Mouse (Mus musculus): ENCODE measurements around the gene Ranbp2.

Ranbp2 gene

DNA sequence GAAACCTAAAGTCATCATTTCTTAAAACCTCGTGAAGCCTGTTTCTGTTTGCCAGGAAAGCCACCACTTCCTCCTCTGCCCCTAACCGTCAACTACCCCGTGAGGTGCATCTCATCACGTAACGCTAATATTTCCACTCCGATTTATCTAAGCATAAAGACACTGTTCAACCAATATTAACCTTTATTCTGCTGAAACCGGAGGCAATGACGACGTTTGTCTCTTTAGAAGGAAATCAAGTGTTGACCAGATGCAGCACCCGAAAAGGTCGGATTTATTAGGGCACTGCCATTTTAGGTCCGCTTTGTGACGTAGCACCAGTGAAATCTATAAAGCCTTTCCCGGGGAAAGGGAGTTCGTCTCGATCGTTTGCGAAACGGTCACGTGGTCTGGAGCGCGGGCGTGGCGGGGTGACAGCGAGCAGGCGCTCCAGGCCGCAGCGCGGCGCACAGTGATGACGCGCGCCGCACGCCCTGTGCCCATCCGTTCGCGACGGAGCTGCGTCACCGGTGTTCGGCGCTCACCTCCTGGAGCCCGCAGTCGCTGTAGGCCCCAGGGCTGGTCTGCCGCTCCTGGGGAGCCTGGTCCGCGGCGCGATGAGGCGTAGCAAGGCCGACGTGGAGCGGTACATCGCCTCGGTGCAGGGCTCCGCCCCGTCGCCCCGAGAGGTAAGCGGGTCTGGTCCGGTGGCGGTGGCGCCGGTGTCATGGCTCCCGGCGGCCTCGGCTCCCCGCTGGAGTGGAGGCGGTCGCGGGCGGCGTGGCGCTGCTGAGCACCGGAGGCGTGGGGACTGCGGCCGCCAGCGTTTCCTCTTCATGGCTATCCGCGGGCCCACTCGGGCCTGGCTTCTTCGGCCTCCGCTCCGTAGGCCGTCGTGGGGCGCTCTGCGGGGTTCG lies at the start of gene Ranbp2:
TSS of gene Ranbp2 (plus strand) at position 537 of the 896 bp plus-strand sequence.
- in situ Hi-C loops (cut with MboI, MseI), result loop anchor here (10.0 kb wide), 1 partner anchor 1828 kb away; the partner anchor contains the start of gene Psap

DNA sequence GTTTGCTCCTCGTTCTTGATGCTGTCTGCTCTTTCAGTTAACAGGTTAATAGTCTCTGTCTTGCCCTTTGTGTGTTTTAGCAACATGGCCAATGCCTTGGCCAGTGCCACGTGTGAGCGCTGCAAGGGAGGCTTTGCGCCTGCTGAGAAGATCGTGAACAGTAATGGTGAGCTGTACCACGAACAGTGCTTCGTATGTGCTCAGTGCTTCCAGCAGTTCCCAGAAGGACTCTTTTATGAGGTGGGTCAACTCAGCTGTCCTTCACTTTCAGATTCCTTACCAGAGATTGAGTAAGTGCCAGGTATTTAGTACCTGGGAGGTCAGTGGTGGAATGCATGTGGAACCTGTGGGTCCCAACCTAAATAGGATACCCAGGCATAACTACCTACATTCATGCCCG lies 47.8 kb upstream of the Ranbp2 start:
- in situ Hi-C loops (cut with MboI, MseI), result no loop called here

DNA sequence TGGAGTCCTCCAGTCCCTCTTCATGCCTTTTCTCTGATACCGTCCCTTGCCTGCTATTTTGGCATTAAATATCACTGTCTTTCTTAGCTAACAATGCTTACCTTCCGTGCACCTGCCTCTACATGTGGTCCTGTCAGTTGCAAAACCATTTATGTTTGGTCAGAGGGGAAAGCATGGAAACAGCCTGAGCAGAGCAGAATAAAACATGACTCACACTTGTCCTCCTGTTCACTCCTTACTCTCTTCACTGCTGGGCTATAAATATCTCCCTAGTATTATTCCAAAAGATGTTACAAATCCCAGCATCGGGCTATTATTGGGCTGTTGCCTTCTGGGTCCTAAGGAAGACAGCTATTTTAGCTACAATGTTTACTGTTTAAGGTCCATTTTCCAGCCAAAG lies 44.9 kb upstream of the Ranbp2 start:
- in situ Hi-C loops (cut with MboI, MseI), result loop anchor here (5.0 kb wide), 1 partner anchor 35 kb away; no protein-coding TSS in a partner anchor

DNA sequence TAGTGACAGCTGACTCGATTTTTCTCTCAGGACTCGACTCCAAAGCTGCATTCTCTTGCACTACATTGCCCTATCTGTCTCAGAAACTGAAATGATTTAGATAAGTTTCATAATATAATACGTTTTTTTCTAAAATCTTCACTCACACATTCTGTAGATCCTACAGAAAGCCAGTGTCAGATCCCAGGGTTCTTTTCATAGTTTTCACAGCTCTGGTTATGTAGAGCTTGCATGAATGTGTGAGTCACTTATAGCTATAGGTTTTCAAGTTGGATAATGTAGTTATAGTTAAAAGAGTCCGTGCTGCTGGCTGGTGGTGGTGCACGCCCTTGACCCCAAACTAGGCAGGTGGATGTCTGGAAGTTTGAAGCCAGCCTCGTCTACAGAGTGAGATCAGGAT lies 42.1 kb upstream of the Ranbp2 start:
- in situ Hi-C loops (cut with MboI, MseI), result loop anchor here (5.0 kb wide), 1 partner anchor 33 kb away; no protein-coding TSS in a partner anchor

DNA sequence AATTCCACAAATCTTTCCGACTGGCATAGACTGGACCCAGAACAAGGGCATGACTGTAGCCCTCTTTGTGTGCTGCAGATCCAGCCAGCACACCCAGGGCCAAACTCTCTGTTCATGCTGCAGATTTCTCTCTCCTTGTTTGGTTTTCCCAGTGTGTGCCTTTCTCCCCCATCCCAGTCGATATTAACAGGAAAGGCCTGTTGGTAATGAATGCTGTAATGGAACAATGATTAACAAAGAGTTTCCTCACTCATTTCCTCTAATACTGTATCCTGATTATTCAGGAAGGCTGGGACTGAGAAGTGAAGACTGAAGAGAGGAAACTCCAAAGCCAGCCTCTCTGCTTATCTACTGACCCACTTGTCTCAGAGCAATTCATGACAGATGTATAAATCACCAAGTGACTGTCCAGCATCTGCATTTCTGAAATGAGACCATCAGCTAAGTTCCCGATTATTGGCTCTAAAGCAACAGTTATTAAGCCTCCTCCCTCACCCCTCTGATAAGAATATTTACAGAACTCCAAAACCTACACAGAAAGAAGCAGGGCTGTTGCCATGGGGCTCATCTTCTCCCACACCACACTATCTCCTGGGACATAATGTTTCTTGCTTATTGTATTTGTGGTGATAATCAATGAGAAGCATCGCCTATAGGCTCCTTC lies 41.3 kb upstream of the Ranbp2 start:
- in situ Hi-C loops (cut with MboI, MseI), result no loop called here

DNA sequence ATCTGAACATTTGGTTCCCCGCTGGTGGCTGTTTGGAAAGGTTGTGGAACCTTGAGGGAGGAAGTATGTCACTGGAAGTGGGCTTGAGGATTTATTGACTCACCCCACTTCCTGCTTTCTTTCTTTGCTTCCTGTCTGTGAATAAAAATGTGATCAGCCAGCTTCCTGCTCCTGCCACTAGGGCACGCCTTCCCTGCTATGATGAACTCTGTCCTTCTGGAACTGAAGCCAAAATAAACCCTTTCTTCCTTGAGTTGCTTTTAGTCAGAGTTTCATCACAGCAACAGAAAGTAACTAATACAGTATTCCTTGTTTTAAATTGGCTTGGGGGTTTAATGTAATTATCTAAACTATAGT lies 40.8 kb upstream of the Ranbp2 start:
- in situ Hi-C loops (cut with MboI, MseI), result no loop called here

DNA sequence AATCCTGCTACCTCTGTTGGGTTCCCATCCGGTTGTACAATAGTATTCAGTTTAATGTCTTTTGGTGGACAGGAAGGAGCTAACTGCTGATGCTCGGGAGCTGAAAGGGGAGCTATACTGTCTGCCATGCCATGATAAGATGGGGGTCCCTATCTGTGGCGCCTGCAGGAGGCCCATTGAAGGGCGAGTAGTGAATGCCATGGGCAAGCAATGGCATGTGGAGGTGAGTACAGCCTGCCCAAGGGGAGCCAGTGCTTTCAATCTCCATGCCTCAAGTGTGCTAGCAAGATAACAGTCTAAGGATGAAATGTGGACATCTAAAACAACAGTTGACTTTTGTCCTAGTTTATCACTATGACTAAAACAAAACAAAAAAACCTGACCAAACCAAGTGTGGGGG lies 34.4 kb upstream of the Ranbp2 start:
- in situ Hi-C loops (cut with MboI, MseI), result no loop called here

DNA sequence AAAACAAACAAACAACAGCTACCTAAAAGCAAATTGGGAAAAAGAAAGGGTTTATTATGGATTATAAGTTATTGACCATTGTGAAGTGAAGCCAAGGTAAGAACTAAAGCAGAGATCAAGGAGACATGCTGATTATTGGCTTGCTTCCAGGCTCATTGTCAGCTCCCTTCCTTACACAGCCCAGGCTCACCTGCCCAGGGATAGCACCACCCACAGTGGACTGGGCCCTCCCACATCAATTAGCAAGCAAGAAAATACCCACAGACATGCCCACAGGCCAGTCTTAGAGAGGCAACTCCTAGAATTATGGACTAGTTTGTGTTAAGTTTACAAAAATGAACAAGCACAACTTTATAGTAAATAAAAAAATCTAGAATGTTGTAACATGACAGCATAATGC lies 33.9 kb upstream of the Ranbp2 start:
- in situ Hi-C loops (cut with MboI, MseI), result no loop called here

DNA sequence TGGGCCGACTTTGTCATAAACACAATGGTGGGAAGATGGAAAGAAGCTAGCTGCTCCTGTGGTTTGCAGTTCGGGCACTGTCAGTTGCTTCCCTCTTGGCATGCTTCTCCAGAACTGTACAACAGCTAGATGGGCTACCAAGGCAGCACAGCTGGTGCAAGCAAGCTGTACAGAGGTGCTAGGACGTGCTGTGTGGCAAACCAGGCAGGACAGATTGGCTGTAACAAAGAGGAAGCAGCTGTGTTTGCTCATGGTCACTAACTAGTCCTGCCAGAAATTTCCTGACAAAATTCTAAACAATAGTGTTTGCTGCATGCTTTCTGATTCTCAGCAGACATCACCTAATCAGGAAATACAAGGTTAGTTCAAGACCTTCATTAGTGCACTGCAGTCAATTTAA lies 30.0 kb upstream of the Ranbp2 start:
- in situ Hi-C loops (cut with MboI, MseI), result no loop called here

DNA sequence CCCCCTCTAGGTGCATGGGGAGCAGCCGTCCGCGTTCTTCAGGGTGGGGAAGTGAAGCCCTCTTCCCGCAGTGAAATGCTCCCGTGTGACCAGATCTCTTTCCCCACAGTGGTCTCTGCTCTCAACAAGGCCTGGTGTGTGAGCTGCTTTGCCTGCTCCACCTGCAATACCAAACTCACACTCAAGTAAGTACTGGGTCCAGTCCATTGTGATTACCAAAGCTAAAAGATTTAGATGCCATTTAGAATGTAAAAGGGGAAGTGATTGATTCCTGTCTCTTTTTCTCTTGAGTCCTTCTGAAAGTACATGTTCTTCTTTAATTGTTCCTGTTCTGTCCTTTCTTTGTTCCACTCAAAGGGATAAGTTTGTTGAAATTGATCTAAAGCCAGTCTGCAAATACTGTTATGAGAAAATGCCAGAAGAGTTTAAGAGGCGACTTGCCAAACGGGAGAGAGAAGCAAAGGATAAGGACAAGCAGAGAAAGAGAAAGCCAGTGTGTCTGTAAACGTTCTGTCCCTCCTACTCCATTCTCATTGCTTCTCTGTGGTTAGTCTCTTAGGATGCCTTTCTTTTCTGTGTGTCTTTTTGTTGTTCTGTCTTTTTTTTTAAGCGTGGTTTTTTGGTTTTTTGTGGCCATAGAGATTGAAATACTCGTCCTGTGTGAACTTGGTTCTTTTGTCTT lies 28.3 kb upstream of the Ranbp2 start:
- in situ Hi-C loops (cut with MboI, MseI), result no loop called here

DNA sequence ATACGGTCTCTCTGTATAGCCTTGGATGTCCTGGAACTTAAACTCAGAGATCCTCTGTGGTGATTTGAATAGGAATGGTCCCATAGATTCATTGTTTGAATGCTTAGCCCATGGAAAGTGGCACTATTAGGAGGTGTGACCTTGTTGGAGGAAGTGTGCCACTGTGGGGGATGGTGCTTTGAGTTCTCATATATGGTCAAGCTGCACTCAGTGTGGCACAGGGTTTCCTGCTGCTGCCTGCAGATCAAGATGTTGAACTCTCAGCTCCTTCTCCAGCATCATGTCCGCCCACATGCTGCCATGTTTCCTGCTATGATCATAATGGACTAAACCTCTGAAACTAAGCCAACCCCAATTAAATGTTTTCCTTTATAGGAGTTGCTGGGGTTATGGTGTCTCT lies 18.8 kb upstream of the Ranbp2 start:
- in situ Hi-C loops (cut with MboI, MseI), result no loop called here

DNA sequence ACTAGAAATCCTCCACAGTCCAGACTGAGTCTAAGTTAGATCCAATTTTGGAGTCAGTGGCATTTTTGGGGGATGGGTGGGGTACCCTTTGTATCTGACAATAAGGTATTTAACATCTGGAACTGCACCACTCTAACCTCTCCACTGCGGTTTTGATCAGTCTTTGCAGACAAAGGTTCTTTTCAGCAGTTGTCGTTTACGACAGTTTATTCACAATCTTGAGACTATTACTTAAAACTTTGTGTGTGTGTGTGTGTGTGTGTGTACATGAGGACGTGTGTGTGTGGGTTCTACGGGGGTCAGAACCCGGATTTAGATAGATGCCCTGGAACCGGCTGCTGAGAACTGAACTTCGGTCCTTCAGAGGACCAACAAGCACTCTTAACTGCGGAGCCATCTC lies 870 bp upstream of the Ranbp2 start:
- in situ Hi-C loops (cut with MboI, MseI), result loop anchor here (10.0 kb wide), 1 partner anchor 1829 kb away; the partner anchor contains the start of gene Psap

DNA sequence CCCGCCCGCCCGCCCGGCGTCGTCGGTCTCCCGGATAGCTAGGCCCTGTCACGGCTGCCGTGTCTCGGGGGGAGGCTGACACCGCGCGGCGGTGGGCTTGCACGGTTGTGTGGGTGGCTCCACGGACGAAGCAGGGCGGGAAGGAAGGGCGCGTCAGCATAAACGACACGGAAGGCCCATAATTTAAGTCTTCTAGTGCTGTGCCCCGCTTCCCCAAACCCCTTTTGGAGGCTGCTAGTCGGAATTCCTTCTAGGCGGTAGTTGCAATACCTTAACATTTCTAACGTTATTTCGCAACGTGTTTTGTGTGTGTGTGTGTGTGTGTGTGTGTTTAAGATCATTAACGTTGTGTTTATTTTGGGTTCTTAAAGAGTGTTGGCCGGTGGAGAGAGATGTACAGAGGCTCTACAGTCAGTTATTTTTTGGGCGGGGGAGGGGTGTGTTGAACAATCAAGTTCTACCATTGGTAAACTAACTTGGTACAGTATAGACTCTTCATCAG lies 611 bp downstream of the Ranbp2 start:
- in situ Hi-C loops (cut with MboI, MseI), result loop anchor here (10.0 kb wide), 1 partner anchor 1827 kb away; the partner anchor contains the start of gene Psap

DNA sequence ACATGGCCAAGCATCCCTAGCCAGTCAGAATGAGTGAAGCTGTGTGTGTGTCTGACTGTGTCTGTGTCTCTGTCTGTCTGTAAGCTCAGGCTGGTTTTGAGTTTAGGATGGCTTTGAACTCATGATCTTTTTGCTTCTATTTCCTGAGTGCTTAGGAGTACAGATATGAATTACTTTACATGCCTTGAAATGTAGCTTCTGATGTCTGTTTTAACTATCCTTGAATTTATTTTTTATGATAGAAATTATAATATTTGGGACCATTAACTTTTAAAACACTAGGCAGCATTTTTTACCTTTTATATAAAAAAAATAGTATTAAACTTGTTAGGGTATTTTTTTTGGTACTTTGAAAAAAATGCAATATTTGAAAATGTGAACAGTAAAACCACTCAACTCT lies 4.9 kb downstream of the Ranbp2 start:
- in situ Hi-C loops (cut with MboI, MseI), result loop anchor here (10.0 to 25.0 kb wide), 2 partner anchors 903 to 939 kb away; no protein-coding TSS in a partner anchor

DNA sequence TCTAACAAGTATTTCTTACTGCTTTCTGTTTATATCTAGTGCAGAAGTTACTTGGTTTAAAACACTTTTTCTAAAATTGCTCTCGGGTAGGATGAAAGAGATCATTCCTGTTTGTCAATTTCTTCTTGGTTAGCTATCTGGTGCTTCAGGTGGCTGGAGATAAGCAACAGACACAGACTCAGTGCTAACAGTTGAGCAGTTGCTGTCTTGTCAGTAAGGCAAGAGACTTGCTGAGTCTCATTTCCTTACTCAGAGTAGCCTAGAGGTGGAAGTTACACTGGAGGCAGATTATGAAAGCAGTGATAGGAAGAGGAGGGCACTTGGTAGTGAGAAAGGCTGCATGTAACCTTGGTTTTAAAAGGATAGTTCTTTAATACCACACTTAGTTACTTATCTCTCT lies 5.5 kb downstream of the Ranbp2 start:
- in situ Hi-C loops (cut with MboI, MseI), result loop anchor here (10.0 to 25.0 kb wide), 2 partner anchors 903 to 940 kb away; no protein-coding TSS in a partner anchor

DNA sequence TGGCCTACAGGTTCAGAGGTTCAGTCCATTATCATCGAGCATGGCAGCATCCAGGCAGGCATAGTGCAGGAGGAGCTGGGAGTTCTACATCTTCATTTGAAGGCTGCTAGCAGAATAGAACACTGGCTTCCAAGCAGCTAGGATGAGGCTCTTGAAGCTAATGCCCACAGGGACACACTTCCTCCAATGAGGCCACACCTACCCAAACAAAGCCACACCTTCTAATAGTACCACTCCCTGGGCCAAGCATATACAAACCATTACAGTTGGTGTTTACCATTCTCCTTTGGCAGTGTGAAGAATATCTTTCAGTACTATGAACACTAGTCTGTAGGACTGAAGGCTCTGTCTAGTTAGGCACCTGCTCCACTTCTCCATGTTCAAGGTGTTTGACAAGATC lies 13.2 kb downstream of the Ranbp2 start:
- in situ Hi-C loops (cut with MboI, MseI), result loop anchor here (5.0 to 25.0 kb wide), 3 partner anchors 32 to 948 kb away; no protein-coding TSS in a partner anchor

DNA sequence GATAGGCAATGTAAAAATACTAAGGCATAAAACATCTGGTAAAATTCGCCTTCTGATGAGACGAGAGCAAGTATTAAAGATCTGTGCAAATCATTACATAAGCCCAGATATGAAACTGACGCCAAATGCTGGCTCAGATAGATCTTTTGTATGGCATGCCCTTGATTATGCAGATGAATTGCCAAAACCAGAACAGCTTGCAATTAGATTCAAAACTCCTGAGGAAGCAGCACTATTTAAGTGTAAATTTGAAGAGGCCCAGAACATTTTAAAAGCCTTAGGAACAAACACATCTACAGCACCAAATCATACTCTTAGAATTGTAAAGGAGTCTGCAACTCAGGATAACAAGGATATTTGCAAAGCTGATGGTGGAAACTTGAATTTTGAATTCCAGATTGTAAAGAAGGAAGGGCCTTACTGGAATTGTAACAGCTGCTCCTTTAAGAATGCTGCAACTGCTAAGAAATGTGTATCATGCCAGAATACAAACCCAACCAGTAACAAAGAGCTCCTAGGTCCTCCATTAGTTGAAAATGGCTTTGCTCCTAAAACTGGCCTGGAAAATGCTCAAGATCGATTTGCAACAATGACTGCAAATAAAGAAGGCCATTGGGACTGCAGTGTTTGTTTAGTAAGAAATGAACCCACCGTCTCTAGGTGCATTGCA lies 30.5 kb downstream of the Ranbp2 start:
- in situ Hi-C loops (cut with MboI, MseI), result loop anchor here (10.0 kb wide), 1 partner anchor 852 kb away; no protein-coding TSS in a partner anchor

DNA sequence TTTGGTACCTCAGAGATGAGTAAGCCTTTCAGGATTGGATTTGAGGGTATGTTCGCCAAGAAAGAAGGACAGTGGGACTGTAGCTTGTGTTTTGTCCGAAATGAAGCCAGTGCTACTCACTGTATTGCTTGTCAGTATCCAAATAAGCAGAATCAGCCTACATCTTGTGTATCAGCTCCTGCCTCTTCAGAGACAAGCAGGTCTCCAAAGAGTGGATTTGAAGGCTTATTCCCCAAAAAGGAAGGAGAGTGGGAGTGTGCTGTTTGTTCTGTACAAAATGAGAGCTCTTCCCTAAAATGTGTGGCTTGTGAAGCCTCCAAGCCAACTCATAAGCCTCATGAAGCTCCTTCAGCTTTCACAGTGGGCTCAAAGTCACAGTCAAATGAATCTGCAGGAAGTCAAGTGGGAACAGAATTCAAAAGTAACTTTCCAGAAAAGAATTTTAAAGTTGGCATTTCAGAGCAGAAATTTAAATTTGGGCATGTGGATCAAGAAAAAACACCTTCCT lies 31.4 kb downstream of the Ranbp2 start:
- in situ Hi-C loops (cut with MboI, MseI), result loop anchor here (10.0 kb wide), 1 partner anchor 853 kb away; no protein-coding TSS in a partner anchor

DNA sequence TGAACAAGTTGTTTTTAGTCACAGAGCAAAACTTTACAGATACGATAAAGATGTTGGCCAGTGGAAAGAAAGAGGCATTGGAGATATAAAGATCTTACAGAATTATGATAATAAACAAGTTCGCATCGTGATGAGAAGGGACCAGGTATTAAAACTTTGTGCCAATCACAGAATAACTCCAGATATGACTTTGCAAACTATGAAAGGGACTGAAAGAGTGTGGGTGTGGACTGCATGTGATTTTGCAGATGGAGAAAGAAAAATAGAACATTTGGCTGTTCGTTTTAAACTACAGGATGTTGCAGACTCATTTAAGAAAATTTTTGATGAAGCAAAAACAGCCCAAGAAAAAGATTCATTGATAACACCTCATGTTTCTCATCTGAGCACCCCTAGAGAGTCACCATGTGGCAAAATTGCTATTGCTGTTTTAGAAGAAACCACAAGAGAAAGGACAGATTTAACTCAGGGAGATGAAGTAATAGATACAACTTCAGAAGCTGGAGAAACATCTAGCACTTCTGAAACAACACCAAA lies 33.3 kb downstream of the Ranbp2 start:
- in situ Hi-C loops (cut with MboI, MseI), result loop anchor here (10.0 kb wide), 1 partner anchor 855 kb away; no protein-coding TSS in a partner anchor

DNA sequence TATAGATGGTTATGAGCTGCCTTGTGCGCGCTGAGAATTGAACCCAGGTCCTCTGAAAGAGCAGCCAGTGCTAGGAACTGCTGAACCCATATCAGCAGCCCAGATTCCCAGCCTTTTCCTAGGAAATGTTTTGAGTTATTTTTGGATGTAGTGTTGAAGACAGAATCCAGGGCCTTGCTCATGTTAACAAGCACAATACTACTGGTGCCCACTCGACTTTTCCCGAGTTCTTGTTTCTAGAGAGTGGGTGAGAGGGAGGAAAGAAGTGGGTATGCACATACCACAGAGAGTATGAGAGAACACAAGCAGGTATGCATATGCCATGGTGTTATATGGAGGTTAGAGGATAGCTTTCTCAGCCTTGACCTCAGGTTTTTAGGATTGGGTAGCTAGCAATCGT lies 44.3 kb downstream of the Ranbp2 start:
- in situ Hi-C loops (cut with MboI, MseI), result loop anchor here (5.0 kb wide), 1 partner anchor 34 kb away; no protein-coding TSS in a partner anchor
